Mouse (Mus musculus) erythroblast, embryonic 14.5 days (primary cell): ENCODE data around the gene Spryd7.

Experiments
- GATA1 ChIP-seq: IDR thresholded peaks from 2 replicates; pipeline ENCODE4 v1.6.1; 2012; ENCODE audit warnings: low read length, inconsistent platforms, mixed read lengths
- TAL1 ChIP-seq: IDR thresholded peaks from 3 replicates; pipeline ENCODE4 v1.6.1; 2012; ENCODE audit warnings: low read length, inconsistent platforms, mixed read lengths

DNA sequence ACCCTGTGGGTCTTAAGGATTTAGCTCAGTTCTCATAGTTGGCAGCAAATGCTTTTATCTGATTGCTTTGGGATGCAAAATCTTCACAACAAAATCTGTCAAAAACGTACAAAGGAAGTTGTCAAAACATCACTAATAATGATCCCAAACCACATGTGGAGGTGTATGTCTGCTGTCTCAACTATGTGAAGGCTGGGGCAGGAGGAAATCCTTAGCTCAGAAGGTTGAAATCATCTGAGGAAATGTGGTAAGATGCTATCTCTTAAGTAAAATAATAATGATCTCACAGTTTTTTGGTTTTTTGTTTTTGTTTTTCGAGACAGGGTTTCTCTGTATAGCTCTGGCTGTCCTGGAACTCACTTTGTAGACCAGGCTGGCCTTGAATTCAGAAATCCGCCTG lies 20.9 kb downstream of the Spryd7 start:
- no peak for TF ChIP-seq TAL1
- TF ChIP-seq GATA1 = no peak
